Mouse (Mus musculus) bone marrow macrophage, adult 2 months (primary cell): ENCODE results near the gene Psg22. TPM values are rescaled to one million over a fixed set of nuclear protein-coding genes. Genes with fewer than 3 reads are reported as not detected.
"Not testable (repeated sequence)": the region's sequence is repeated elsewhere in the genome, so short reads cannot be mapped to it uniquely, and the experiment has no call there.

Source experiments
- H3K27ac ChIP-seq: 2 replicates; pipeline ENCODE4 v1.5.1; 2012; ENCODE audit warnings: low read depth, low read length; ENCODE audit not compliant: insufficient read depth
- H3K4me1 ChIP-seq: 2 replicates; pipeline ENCODE4 v1.6.1; 2012; ENCODE audit warnings: low read length; ENCODE audit not compliant: control insufficient read depth, insufficient read depth
- H3K4me3 ChIP-seq: 2 replicates; pipeline ENCODE4 v1.5.1; 2012; ENCODE audit warnings: mild to moderate bottlenecking, low read length, moderate library complexity; ENCODE audit not compliant: insufficient read depth
- CTCF ChIP-seq: IDR thresholded peaks from 2 replicates; pipeline ENCODE4 v1.5.1; 2012; ENCODE audit warnings: low read depth, mild to moderate bottlenecking, low read length, moderate library complexity
- POLR2A ChIP-seq: IDR thresholded peaks from 2 replicates; pipeline ENCODE4 v1.6.1; 2012; ENCODE audit warnings: mild to moderate bottlenecking, low read depth, low read length, borderline replicate concordance
- polyA plus RNA-seq: library from polyadenylated mRNA; stranded (reverse); fragments of >200 nt; gene quantifications from 2 replicates; pipeline ENCODE4 v1.2.4, GENCODE M21; 2012; ENCODE audit not compliant: missing spikeins, insufficient read depth, insufficient read length

Gene Psg22
- polyA plus RNA-seq, 1 experiment = not detected

DNA sequence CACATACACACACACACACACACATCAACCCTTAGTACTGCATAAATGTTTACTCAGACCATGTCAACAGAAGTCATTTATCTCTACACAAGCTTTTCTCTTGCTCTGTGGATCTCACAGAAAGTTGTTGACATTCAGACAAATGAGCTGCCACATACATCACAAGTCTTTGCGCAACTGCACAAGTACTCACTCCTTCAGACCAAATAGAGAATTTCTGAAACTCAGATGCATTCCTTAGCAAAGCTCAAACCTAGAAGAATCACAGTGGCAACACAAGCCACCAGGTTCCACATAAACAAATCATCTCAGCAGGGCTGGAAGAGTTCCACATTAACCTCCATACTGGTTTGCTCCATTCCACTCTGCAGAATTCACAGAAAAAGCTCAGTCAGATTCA, 16.6 kb downstream of the Psg22 start:
- Histone ChIP-seq H3K4me1 (no peaks in the 10 kb centered on the region), H3K27ac (no peak overlapping the region), H3K4me3 (no peak overlapping the region)
- no peak for TF ChIP-seq POLR2A
- no peak for TF ChIP-seq CTCF

DNA sequence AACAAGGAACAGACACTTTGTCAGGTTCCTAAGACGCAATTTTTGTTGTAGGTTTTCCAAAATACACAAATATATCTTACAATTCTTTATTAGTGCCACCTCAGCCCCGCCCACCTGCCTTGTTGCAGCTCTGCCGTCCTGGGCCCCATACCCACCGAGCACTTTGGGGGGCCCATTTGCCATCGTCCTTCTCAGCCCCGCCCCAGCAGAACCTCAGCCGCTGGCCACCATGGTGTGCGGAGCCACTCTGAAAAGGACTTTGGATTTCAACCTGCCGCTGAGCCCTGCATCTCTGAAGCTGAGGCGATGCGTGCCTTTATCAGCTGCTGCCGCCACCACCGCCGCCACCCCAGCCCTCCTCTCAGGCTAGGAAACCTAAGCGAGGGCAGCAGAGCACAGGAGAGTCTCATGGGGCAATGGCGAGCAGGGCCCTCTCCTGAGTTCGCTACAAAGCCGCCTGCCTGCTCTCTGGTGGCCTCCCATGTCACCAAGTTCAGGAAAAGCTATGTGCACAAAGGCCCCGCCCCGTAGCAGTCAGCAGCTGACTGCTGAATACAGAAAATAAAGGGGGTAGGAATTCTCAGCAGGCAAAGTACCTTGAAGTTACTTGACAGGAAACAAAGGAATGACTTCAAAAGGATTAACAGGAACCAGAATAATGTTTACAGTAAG, 28.4 kb downstream of the Psg22 start:
- no peak overlapping the region for H3K27ac ChIP-seq
- TF ChIP-seq CTCF = no peak
- no peak for TF ChIP-seq POLR2A
- no peaks in the 10 kb centered on the region for H3K4me1 ChIP-seq
- no peak overlapping the region for H3K4me3 ChIP-seq

DNA sequence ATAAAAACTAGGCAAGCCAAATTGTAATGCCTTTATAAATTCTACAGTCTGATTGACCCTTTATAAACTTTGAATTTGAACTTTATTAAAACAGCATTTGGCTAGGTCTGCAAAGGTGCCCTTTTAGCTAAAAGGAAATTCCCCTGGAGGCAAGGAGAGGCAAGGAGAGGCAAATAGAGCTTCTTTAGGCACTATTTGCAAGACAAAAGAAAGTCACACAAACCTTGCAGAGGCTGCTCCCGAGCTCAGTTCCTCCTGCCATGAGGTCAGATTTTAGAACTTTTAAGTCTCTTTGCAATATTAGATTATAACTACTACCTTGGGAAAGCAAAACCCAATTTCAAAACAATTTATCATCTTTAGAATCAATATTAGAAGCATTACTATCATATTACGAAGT, 29.5 kb downstream of the Psg22 start:
- H3K27ac ChIP-seq, H3K4me1 ChIP-seq, H3K4me3 ChIP-seq: not testable (repeated sequence)

DNA sequence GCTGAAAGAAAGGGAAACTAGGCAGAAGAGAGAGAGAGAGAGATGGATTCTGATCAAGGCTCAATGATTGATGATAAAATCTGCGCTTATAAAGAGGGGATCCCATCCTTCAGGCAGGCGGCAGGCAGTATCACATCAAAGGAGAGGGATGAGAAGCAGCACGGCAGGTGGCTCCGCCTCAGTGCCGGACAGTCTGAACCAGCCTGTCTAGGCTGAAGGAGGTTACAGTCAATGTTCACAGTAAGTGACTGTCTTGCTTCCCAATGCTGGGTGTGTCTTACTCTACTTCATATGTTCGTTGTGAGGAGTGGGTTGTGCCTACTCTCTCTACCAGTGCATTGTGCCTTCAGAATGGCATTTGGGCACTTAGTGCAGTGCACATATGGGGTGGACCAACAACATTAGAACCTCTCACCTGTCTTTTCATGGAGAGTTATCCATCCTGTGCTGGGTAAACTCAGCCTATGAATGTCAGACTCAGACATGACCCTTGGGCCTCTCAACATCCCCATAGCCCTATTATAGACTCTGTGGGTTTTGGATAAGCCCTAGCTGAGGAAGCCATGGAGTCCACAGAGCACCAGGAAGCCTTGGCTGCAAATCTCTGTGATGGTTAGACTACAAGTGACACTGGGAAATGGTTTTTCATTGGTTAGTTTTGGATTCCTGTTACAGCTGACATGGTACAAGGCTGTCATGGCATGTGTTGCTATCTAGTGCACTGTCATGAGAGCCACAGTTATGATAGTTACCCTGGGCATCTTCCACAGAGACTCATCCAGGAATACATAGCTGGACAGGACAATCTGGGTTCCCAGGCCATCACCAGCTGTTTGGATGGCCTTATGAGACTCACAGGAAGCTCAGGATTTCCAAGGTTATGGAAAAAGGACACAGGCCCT, 31.4 kb downstream of the Psg22 start:
- Histone ChIP-seq H3K27ac (no peak overlapping the region), H3K4me1 (no peaks in the 10 kb centered on the region), H3K4me3 (no peak overlapping the region)
- TF ChIP-seq CTCF (no peak), POLR2A (no peak)

DNA sequence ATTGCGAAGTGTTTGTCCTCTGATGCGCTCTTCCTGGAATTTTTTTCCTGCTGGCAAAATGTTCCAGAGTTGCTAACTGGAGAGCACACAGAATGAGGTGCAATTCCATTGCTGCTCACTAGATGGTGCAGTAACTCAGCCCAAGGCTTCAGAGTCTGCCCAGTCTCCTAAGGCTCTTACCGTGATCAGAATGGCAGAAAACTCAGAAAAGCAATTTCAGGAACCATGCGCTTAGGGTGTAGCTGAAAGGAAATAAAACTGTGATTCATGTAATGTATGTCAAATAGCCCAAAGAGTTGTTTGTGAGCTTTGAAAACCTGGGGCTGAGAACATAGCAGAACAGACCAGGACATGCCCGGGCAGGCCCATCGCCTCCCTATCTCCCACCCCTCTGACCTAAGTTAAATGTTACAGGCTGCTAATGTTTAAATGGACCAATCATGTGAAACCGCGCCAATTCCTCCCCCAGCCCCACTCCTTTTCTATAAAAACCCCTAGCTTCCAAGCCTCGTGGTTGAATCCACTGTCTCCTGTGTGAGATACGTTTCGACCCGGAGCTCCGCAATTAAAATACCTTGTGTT, 32.1 kb downstream of the Psg22 start:
- H3K4me3 ChIP-seq, H3K27ac ChIP-seq, H3K4me1 ChIP-seq: not testable (repeated sequence)

DNA sequence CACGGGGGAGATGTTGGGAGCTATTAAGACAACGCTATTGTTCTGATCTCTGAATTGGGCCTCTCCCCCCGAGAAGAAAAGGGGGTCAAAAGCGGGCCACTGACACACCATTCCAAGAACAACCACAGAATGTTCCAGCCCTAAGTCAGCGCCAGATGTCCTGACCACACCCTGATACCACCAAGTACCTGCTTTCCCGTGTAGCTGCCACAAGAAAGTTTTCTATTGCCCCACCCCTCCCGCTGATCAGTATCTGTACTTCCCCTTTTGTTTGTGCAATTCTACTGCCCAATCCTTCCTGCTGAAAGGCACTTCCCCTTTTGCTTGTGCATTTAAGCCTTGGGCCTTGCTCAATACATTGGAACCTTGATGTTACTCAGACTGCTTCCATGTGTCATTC, 42.3 kb downstream of the Psg22 start:
- H3K4me3 ChIP-seq, H3K27ac ChIP-seq, H3K4me1 ChIP-seq: not testable (repeated sequence)

DNA sequence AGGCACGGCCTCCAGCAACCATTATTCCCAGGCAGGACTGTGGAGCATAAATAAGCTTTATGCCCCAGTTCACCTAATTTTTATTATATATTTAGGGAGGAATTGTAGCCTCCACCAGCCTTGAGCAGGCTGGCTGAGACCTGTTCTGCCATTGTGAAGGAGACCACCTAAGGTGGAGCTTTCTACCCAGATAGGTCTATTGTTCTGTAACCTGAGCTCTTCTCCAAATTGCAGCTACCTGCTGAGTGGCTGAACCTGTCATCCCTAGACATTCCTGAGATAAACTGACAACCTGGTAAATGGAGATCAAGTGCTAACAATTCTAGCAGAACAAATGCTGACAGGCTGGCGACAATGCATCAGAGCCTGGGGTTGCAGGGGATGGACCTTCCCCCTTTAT, 45.0 kb downstream of the Psg22 start:
- H3K4me1 ChIP-seq, H3K27ac ChIP-seq, H3K4me3 ChIP-seq: not testable (repeated sequence)

Other genes starting within 250 kb of the Psg22 start
- gene Psg26, start 233.9 kb upstream of the Psg22 start, polyA plus RNA-seq = not detected in 2 replicates
- not detected in 2 replicates for gene Psg25, start 185.8 kb upstream of the Psg22 start, polyA plus RNA-seq
- not detected in 2 replicates for gene Psg27, start 150.8 kb upstream of the Psg22 start, polyA plus RNA-seq
- gene Psg23, start 101.6 kb upstream of the Psg22 start, polyA plus RNA-seq = not detected in 2 replicates
- not detected in 2 replicates for gene Psg21, start 61.4 kb upstream of the Psg22 start, polyA plus RNA-seq
- gene Psg20, start 31.9 kb upstream of the Psg22 start, polyA plus RNA-seq = not detected in 2 replicates
- gene Psg19, start 80.4 kb downstream of the Psg22 start, polyA plus RNA-seq = not detected in 2 replicates
- not detected in 2 replicates for gene Psg17, start 103.5 kb downstream of the Psg22 start, polyA plus RNA-seq
- gene Mill2, start 121.9 kb downstream of the Psg22 start, polyA plus RNA-seq = 3.2 and 5.7 TPM in 2 replicates
- not detected in 2 replicates for gene Pglyrp1, start 153.2 kb downstream of the Psg22 start, polyA plus RNA-seq
- 18.1 and 21.2 TPM in 2 replicates for gene Ccdc61, start 192.3 kb downstream of the Psg22 start, polyA plus RNA-seq
- gene Nova2, start 207.8 kb downstream of the Psg22 start, polyA plus RNA-seq = 0.12 TPM in 1 of 2 replicates, not detected in the other